Mouse (Mus musculus) kidney, adult 18-20 months (tissue): ENCODE results near the gene Ust.

Experiments
- DNase-seq: peaks from one replicate; pipeline ENCODE4 v3.0.0; 2021

The Ust gene

DNA sequence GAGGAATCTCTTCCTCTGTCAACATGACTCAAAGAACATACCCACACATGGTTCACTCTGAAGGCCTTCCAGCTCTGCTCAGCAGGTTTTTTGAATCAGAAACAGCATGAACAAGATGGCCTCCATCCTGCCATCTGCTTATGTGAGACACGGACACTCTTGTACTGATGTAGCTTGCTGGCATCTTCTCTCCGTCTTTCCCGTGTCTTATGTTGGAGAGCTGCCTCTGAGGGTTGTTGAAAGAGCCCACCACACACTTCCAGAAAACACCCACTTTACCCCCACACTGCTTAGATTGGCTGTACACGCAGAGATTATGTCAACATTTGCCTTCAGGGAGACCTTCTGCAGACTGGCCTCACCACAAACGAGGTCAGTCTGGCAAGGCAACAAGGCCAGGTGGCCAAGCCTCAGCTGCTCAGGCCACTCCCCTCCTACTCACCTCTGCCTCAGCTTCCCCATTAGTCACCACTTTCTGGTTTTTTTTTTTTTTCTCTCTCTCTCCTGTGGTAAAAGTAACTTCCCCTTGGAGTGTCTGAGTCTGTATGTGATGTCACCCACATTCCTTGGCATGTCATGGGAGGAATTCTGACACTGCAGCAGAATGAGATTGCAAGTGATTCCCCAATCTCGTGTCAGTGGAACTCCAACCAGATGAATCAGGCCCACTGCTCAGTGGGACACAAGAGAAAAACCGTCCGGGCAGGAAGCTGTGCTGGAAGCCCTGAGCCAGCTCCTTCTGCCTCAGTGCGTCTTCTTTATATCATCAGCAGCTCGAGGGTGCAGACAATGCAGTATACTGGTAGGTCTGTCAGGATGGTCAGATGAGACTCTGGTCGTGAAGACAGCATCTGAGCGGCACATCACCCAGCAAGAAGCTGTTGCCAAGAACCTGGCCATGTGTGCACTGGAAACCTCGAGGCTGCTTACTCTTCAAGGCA is 19.4 kb downstream of the Ust start:
- DNase-seq = no peak

DNA sequence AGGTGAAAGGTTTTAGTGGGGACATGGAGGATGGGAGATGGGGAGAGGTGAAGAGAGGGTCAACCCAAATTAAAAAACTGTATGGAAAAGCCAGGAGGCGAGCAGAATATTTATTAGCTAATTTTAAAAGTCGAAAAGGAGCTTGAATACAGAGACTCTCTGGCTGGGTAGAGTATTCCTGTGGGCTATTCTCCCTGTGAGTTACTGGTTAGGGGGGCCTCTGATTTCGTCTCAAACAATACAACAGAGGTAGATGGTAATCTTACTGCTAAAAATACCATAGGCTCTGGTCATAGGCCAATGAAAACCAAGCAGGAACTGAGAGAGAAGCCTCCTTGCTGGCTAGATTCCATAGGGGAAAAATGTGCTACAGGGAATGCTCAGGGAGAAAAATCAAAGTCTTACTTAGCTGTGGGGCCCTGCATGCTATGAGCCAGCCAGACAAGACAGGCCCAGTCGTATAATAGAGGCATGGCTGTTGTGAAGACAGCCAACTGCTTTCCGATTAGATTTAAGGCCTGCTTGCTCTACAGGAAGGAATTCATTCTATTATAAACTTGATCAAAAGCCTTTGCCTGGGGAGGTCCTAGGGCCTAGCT is 23.0 kb downstream of the Ust start:
- no peak for DNase-seq

DNA sequence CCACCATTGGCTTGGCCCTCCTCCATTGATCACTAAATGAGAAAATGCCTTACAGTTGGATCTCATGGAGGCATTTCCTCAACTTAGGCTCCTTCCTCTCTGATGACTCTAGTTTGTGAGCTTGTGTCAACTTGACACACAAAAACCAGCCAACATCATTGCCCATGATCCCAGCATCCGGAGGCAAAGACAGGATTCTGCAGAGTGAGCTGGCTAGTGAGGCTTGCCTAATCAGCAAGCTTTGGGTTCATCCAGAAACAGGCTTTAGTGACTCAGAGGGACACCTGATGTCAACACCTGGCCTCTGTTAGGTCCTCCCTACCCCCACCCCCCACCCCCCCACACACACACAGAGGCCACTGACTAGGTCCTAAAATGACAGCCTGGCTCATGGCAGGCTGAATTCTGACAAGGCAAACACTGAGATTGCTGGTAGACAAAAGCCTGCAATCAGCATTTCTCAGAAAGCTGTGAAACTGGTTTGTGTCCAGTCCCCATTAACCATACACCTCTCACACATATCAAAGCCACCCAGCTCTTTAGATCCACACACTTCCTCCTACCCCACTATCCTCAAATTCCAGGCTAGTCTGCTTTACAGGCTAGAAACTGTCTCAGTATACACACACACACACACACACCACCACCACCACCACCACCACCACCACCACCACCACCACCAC is 26.6 kb downstream of the Ust start:
- DNase-seq = no peak

- no peak for DNase-seq
These were observed 31.2 kb downstream of the Ust start for GRCm38 (mm10) chr10:8487388-8487787.

GRCm38 (mm10) chr10:8484487-8484886 is 34.1 kb downstream of the Ust start:
- DNase-seq = no peak

- DNase-seq = no peak
These were observed 35.8 kb downstream of the Ust start for GRCm38 (mm10) chr10:8482779-8483178.

DNA sequence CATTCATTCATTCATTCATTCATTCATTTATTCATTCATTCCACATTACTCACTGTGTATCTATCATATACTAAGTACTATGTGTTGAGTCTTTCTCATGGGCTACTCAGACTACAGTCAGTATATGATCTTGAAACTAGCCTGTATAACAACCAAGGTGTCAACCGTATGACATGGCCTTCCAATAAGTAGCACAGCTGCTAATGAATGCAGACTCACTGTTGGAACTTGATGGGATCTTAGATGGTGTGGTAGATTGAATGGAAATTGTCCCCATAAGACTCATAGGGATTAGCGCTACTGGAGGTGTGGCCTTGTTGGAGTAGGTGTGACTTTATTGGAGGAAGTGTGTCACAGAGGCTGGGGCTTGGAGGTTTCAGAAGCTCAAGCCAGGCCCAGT is 38.8 kb downstream of the Ust start:
- no peak for DNase-seq

DNA sequence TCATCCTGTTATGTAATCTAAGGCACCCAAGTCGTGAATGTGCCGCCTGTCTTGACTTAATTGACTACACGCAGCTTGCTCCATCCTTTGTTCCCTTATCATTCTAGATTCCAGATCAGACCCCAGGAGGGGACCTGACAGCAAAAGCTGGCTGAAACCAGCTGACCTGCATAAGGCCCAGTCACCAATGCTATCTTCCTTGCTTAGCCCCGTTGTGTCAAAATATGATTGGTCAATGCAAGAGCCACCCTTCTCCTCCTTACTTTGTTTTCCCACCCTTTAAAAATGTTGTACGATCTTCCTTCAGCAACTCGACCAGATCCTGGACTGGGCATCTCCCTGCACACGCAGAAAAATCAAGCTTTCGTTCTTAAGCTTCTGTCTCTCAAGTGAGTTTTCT is 40.7 kb downstream of the Ust start:
- no peak for DNase-seq

DNA sequence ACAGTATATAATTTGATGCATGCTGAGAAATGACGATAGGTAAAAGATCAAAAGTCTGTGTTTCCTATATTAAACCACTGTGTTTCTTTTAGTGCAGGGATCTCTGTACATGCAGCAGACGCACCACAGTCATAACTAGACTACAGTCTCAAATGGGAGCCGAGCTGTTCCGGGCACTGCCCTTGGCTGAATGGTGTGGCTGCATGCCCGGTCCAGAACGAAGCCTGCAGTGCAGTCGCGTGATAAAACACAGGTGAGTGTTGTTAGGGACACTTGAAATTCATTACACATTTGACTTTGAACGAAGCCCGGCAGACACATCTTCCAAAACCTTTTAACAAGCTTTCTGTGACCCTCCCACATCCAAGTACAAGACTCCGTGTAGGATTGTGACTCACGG is 46.6 kb downstream of the Ust start:
- no peak for DNase-seq

DNA sequence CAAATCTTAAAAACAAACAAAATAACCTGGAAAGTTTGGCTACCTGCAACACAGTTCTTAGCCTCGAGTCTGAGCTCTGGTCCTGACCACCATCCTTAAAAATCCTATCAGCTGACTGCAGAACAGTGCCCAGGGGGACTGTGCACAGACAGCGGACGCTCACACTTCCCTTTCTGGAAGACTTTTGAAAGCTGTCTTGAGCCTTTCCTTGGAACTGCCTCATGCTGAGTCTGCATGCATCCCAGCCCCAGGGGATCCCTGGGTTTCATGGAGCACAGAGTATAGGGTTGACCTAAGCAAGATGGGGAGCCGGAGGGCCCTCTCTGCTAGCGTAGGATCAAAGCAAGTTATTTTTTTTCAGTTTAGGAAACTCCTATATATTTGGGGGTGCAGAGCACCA is 47.6 kb downstream of the Ust start:
- no peak for DNase-seq

- DNase-seq = no peak
These were observed 49.1 kb downstream of the Ust start for GRCm38 (mm10) chr10:8469516-8469915.

DNA sequence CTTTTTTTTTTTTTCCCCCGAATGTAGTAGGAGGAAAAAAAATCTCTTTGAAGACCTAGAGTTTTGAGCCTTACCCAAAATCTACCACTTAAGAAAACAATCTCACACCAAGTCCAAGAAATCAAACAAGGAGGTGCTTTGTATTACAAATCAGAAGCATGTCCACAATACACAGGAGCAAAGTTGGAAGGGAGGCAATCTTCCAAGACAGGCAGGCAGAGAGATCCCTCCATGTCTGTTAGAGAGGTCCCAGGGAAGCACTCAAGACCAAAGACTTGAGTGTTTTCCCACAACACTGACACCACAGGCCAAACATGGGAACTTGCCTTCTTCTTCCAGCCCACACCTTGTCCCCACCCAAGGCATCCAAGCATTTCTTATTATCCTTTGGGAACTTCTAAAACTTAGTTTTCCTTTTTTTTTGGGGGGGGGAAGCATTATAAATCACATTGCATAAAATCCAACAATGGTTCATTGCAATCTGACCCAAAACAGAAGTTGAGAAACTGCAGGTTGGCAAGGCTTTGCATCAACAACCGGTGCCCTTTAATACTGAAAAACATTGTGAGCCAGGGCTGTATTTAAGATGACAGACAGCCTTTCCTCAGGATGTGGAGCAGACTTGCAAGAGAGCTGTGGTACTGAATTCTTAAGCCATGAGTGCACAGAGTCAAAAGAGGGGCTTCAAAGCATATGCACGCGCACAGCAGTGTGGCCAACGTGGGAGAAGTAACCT is 49.8 kb downstream of the Ust start:
- no peak for DNase-seq

DNA sequence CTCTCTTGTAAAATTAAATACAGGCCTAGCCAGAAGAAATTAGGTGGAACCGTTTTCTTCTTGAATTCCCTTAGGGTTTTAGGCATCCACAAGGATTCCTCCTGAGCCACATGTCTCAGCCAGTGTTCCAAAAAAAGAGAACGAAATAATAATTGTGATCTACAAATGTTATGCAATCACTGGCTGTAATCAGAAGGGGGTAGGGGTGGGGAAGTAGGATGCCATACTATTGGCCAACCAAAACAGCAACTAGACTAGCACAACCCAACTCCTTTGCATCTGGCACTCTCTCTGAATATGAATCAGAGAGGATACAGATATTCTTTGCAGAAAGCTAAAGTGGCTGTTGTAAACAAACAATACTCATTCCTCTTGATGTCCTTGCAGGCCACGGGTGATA is 52.7 kb downstream of the Ust start:
- DNase-seq = no peak

DNA sequence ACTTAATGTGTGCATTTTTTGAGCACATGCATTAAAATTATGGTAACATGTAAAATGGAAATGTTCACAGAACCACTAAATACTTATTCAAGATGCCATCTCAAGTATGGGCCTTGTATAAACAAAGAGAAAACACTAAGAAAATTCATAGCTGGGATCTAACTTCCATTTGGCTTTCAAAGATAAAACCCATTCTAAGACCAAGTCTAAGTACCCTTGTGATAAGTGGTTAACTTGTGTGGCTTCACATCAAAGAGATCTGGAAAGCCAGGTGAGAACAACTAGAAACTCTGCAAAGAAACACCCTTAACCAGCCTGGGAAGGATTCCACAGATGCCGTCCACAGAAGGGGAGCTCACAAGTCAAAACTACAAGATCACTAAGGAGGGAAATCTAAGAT is 53.4 kb downstream of the Ust start:
- no peak for DNase-seq

GRCm38 (mm10) chr10:8461372-8461771 is 57.3 kb downstream of the Ust start:
- no peak for DNase-seq

GRCm38 (mm10) chr10:8454711-8455110 is 63.9 kb downstream of the Ust start:
- DNase-seq = no peak

DNA sequence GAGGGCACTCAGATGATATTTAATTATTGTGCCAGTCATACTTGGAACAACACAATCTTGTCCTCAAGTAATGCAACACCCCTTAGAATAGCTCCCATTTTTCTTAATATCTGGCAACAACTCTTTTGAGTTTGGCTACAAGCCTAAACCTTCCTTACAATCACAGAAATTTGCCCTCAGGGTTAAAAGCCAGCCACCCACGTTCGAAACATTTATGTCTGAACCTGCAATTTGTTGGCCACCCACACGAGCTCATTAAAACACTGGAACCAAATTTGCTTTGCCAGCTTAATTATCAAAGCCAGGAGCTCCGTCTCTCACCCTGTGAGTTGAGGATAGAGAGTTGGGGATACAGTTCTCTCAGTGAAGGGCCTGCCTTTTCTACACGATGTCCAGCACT is 70.9 kb downstream of the Ust start:
- no peak for DNase-seq

GRCm38 (mm10) chr10:8446972-8447371 is 71.7 kb downstream of the Ust start:
- DNase-seq = no peak

DNA sequence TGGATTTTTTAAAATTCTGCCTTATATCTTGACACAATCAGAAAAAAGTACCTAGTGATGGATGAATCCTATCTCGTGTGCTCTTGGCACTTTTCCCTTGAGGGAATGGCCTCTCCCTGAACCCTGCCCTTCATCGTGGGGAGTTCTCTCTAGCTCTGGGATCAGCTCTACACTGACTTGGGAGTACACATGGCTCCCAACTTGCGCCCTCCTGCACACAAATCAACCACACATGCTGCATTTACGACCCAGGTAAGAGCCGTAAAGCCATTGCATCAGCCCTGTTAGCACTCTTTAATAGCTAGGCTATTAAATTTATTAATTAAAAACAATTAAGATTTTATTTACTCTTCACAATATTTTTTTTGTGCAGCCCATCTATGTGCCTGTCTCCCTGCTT is 74.6 kb downstream of the Ust start:
- no peak for DNase-seq

- DNase-seq = no peak
These were observed 86.8 kb downstream of the Ust start for GRCm38 (mm10) chr10:8431857-8432256.

GRCm38 (mm10) chr10:8428787-8429778 is 89.5 kb downstream of the Ust start:
- DNase-seq = no peak
